Mouse (Mus musculus) C2C12 (cell line): ENCODE data around the gene Paqr9.

ENCODE experiments used
- CTCF ChIP-seq: IDR thresholded peaks from one replicate; pipeline ENCODE4 v1.5.1; 2011; ENCODE audit not compliant: control insufficient read depth, insufficient read depth, insufficient read length
- MAX ChIP-seq: IDR thresholded peaks from one replicate; pipeline ENCODE4 v1.6.1; 2011; ENCODE audit warnings: mild to moderate bottlenecking, control low read depth
- MYOG ChIP-seq: IDR thresholded peaks from one replicate; pipeline ENCODE4 v1.6.1; 2011; ENCODE audit not compliant: control insufficient read depth, insufficient read length; ENCODE audit errors: extremely low read depth
- USF1 ChIP-seq: IDR thresholded peaks from one replicate; pipeline ENCODE4 v1.6.1; 2011; ENCODE audit warnings: low read depth, mild to moderate bottlenecking, control low read depth, moderate library complexity

GRCm38 (mm10) chr9:95541650-95542432 lies 17.6 kb upstream of the Paqr9 start:
- TF ChIP-seq MYOG (no peak), MAX (no peak), CTCF (no peak), USF1 (no peak)
